Mouse (Mus musculus): ENCODE measurements around the gene Adarb1. TPM values are rescaled to one million over a fixed set of nuclear protein-coding genes. Genes with fewer than 3 reads are reported as not detected.

The Adarb1 gene
- polyA plus RNA-seq, 1 experiment from 2014 or later = 20.6 TPM

DNA sequence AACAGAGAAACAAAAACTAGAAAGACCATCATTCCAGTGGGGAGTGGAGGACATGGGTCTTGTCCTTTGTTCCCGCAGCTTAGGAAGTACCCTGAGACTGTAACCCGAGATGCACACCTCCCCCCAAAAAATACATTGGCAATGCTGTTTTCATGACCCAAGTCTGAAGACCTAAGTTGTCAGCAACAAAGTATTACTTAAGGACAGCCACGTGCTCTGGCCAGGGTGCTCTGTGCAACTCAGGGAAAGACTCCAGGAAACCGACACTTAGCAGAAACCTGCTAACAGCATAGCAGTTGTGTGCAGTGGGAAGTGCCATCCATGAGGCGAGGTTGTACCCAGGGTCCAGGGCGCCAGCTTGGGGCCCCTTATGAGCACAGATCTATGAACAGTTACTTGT is 22.2 kb upstream of the Adarb1 start:
- 66% methylated on average over 6 of the region's 6 CpGs for WGBS

DNA sequence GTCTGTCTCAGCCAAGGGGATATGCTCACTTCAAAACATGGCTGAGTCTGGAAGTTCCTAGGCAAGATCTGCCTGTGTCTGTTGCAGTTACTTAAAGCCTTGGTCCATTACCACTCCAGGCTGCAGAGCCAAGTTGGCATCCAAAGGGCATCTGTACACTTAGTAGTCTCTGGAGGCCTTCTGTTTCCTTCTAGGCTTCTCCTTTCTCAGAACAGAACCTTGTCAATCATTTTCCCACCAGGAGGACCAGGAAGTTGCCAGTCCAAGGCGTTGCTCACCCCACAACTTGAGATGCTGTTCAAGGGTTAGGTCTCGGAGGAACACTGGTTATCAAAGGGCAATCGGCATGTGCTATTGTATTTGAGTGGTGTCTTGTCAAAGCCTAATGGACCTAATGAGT is 21.0 kb upstream of the Adarb1 start:
- Histone ChIP-seq H3K27ac (ENCODE audit: low read depth, low read length) (no peak overlapping the region), H3K4me2 (ENCODE audit: low read length) (no peak overlapping the region), H3K4me3 (ENCODE audit: low read length) (no peak overlapping the region), H3K36me3 (ENCODE audit: control insufficient read depth, insufficient read depth, low read length) (no peaks in the 10 kb centered on the region), H3K27me3 (replicated peaks; ENCODE audit: control insufficient read depth, insufficient read depth, low read length) (no peaks in the 10 kb centered on the region), H3K9ac (ENCODE audit: low read depth, low read length) (no peak overlapping the region), H3K4me1 (ENCODE audit: control insufficient read depth, insufficient read depth, low read depth, low read length) (peaks cover 10% of the 10 kb centered on the region), H3K9me3 (ENCODE audit: control insufficient read depth, low read length) (no peaks in the 10 kb centered on the region)
- ATAC-seq = no peak
- WGBS = 92% methylated on average over 3 of the region's 3 CpGs

More for the DNA sequence above, 22.2 kb upstream of the Adarb1 start:
- Histone ChIP-seq H3K4me2 (ENCODE audit: low read length) (no peak overlapping the region), H3K9ac (ENCODE audit: low read depth, low read length) (no peak overlapping the region), H3K4me1 (ENCODE audit: control insufficient read depth, insufficient read depth, low read depth, low read length) (no peaks in the 10 kb centered on the region), H3K27ac (ENCODE audit: low read depth, low read length) (no peak overlapping the region), H3K9me3 (ENCODE audit: control insufficient read depth, low read length) (no peaks in the 10 kb centered on the region), H3K4me3 (ENCODE audit: low read length) (no peak overlapping the region), H3K36me3 (ENCODE audit: control insufficient read depth, insufficient read depth, low read length) (no peaks in the 10 kb centered on the region), H3K27me3 (replicated peaks; ENCODE audit: control insufficient read depth, insufficient read depth, low read length) (no peaks in the 10 kb centered on the region)
- ATAC-seq = no peak

DNA sequence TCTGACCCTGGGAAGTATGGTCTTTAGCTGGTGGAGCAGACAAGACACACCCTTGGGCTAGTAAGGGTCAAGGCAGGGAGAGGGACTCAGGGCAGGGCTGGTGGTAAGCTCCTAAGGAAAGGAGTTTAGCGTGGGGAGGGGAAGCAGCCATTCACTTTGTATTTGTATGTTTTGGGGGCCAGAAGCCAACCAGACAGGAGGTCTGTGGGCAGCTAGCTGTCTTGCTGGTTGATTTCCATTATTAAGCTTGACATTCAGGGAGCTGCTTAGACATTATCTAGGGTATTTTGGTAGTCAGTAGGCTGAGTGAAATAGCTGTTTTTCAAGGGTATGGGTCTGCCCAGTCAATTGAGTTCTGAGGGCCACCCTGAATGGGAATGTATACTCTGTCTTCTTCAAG is 20.0 kb upstream of the Adarb1 start:
- no peaks in the 10 kb centered on the region for H3K27me3 ChIP-seq (replicated peaks; ENCODE audit: control insufficient read depth, insufficient read depth, low read length)
- no peak overlapping the region for H3K4me2 ChIP-seq (ENCODE audit: low read length)
- no peak overlapping the region for H3K4me3 ChIP-seq (ENCODE audit: low read length)
- 69% methylated on average over 1 of the region's 1 CpGs for WGBS
- H3K9ac ChIP-seq (ENCODE audit: low read depth, low read length) = no peak overlapping the region
- H3K9me3 ChIP-seq (ENCODE audit: control insufficient read depth, low read length) = no peaks in the 10 kb centered on the region
- peaks cover 10% of the 10 kb centered on the region for H3K4me1 ChIP-seq (ENCODE audit: control insufficient read depth, insufficient read depth, low read depth, low read length)
- no peak for ATAC-seq
- H3K27ac ChIP-seq (ENCODE audit: low read depth, low read length) = no peak overlapping the region
- H3K36me3 ChIP-seq (ENCODE audit: control insufficient read depth, insufficient read depth, low read length) = no peaks in the 10 kb centered on the region

DNA sequence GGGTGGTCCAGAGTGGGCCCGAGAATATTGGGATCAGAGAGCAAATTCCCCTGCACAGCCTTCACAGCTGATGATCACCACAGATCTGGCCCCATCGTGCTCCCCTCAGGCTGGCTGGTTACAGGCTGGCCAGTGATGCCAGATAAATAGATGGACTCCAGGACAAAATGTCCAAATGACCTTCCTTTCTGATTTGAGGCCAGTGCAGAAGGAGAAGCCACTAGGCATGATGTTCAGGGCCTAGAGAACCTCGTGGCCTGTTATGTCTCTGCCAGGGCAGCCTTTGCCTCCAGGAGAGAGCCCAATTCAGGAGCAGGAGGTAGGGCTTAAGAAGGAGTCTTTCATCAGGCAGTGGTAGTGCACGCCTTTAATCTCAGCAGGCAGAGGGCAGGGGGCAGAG is 17.3 kb upstream of the Adarb1 start:
- Histone ChIP-seq H3K4me2 (ENCODE audit: low read length) (no peak overlapping the region), H3K4me1 (ENCODE audit: control insufficient read depth, insufficient read depth, low read depth, low read length) (peaks cover 10% of the 10 kb centered on the region), H3K9ac (ENCODE audit: low read depth, low read length) (no peak overlapping the region), H3K9me3 (ENCODE audit: control insufficient read depth, low read length) (no peaks in the 10 kb centered on the region), H3K36me3 (ENCODE audit: control insufficient read depth, insufficient read depth, low read length) (no peaks in the 10 kb centered on the region), H3K27me3 (replicated peaks; ENCODE audit: control insufficient read depth, insufficient read depth, low read length) (no peaks in the 10 kb centered on the region), H3K27ac (ENCODE audit: low read depth, low read length) (no peak overlapping the region), H3K4me3 (ENCODE audit: low read length) (no peak overlapping the region)
- no peak for ATAC-seq
- 60% methylated on average over 4 of the region's 4 CpGs for WGBS

DNA sequence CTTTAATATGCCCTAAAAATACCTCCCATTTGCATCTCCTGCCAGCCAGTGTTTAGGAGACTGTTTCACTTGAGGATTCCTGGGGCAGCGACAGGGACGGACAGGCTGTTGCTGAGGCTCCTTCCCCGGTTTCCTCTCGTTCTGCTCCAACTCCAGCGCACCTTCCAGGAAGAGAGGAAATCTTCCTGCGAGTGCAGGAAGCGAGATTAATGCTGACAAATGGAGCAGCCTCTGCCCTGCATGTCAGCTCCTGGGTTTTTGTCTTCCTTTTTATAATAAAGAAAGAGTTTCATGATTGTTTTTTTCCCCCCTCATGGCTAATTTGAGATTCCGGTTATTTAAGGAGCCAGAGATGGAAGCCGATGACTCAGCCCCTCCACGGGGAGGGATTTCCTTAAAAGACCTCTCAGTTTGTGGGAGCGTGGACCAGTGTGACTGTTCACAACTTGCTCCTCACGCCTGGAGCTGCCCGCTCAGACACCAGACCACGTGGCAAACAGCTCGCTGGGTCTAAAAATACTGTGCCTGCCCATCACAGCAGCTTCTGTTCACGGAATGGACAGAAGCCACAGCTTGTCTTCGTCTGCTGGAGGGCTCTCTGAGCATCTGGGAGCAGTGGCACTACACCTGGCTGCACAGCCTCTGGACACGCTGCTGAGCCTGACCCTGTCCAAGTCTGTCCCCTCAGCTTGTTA is 16.5 kb upstream of the Adarb1 start:
- H3K27ac ChIP-seq (ENCODE audit: low read depth, low read length) = peak overlapping the region; percentile 34; the same call in 1 of the 2 replicates
- peak overlapping the region; percentile 23 for H3K9ac ChIP-seq (ENCODE audit: low read depth, low read length)

DNA sequence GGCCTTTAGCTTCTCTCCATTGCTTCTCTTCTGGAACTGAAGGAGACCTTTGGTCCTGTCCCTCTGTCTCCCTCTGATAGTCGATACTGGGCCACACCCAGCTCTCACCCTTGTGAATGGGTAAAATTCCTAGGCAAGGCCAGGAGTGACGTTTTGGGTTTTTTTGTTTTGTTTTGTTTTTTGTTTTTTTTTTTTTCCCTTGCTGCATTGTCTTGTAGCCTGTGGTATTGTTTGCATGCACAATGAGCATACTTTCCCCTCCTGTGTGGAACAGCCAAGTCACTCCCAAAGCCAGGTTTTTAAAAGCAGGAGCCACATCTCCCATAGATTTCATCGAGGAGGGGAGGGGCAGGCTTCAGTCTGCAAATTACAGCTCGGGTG is 16.0 kb upstream of the Adarb1 start:
- Histone ChIP-seq H3K4me2 (ENCODE audit: low read length) (peak overlapping the region; percentile 50), H3K4me3 (ENCODE audit: low read length) (peak overlapping the region; percentile 24), H3K36me3 (ENCODE audit: control insufficient read depth, insufficient read depth, low read length) (no peaks in the 10 kb centered on the region), H3K27ac (ENCODE audit: low read depth, low read length) (0 out of 2 replicates have a peak overlapping the region, but pooled peaks have one; percentile 34), H3K27me3 (replicated peaks; ENCODE audit: control insufficient read depth, insufficient read depth, low read length) (no peaks in the 10 kb centered on the region), H3K4me1 (ENCODE audit: control insufficient read depth, insufficient read depth, low read depth, low read length) (peaks cover 10% of the 10 kb centered on the region), H3K9ac (ENCODE audit: low read depth, low read length) (peak overlapping the region; percentile 17), H3K9me3 (ENCODE audit: control insufficient read depth, low read length) (no peaks in the 10 kb centered on the region)
- WGBS = 25% methylated on average over 4 of the region's 4 CpGs
- no peak for ATAC-seq

More for the DNA sequence above, 16.5 kb upstream of the Adarb1 start:
- Histone ChIP-seq H3K36me3 (ENCODE audit: control insufficient read depth, insufficient read depth, low read length) (no peaks in the 10 kb centered on the region), H3K27me3 (replicated peaks; ENCODE audit: control insufficient read depth, insufficient read depth, low read length) (no peaks in the 10 kb centered on the region), H3K4me3 (ENCODE audit: low read length) (peak overlapping the region; percentile 24), H3K4me1 (ENCODE audit: control insufficient read depth, insufficient read depth, low read depth, low read length) (peaks cover 10% of the 10 kb centered on the region), H3K9me3 (ENCODE audit: control insufficient read depth, low read length) (no peaks in the 10 kb centered on the region), H3K4me2 (ENCODE audit: low read length) (peak overlapping the region; percentile 50)
- ATAC-seq = peak; percentile 54
- 26% methylated on average over 18 of the region's 18 CpGs for WGBS

DNA sequence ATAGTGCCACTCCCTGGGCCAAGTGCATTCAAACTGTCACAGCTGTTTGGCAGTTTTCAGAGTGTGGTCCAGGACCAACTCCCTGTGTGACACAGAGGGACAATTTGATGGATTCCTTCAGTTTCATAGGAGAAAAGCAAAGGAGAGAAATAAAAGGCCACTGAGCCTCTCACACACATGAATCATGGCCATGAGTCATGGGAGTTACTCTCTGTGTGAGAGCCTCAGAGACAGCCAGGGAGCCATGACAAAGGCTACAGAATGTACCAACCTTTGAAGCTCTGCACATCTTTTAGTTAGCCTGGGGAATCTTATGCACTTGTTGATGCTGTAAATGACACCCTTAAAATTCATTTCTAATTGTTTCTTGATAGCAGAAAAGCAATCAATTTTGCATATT is 12.7 kb upstream of the Adarb1 start:
- no peaks in the 10 kb centered on the region for H3K27me3 ChIP-seq (replicated peaks; ENCODE audit: control insufficient read depth, insufficient read depth, low read length)
- no peaks in the 10 kb centered on the region for H3K9me3 ChIP-seq (ENCODE audit: control insufficient read depth, low read length)
- H3K9ac ChIP-seq (ENCODE audit: low read depth, low read length) = no peak overlapping the region
- no peak for ATAC-seq
- H3K36me3 ChIP-seq (ENCODE audit: control insufficient read depth, insufficient read depth, low read length) = no peaks in the 10 kb centered on the region
- H3K4me3 ChIP-seq (ENCODE audit: low read length) = no peak overlapping the region
- peaks cover 10% of the 10 kb centered on the region for H3K4me1 ChIP-seq (ENCODE audit: control insufficient read depth, insufficient read depth, low read depth, low read length)
- no peak overlapping the region for H3K4me2 ChIP-seq (ENCODE audit: low read length)
- no peak overlapping the region for H3K27ac ChIP-seq (ENCODE audit: low read depth, low read length)

DNA sequence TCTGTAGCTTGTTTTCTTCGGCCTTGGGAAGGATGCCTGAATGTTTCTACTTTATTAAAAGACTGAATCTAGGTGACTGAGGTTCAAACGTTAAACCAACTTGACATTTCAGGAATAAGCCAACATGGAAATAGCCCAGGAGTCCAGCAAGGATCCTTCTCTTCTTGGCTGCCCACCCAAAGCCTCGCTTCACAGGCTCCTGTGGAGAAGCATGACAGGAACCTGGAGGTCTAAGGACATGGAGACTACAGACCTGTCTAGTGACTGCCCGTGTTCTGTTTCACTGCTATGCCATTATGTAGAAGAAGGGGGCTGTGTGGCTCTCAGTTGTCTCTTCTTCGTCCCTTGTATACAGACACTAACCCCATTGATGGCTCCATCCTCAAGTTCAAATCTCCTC is 11.9 kb upstream of the Adarb1 start:
- H3K27me3 ChIP-seq (replicated peaks; ENCODE audit: control insufficient read depth, insufficient read depth, low read length) = no peaks in the 10 kb centered on the region
- H3K9me3 ChIP-seq (ENCODE audit: control insufficient read depth, low read length) = no peaks in the 10 kb centered on the region
- H3K9ac ChIP-seq (ENCODE audit: low read depth, low read length) = no peak overlapping the region
- no peak for ATAC-seq
- 86% methylated on average over 5 of the region's 5 CpGs for WGBS
- peaks cover 8% of the 10 kb centered on the region for H3K4me1 ChIP-seq (ENCODE audit: control insufficient read depth, insufficient read depth, low read depth, low read length)
- no peak overlapping the region for H3K4me2 ChIP-seq (ENCODE audit: low read length)
- no peaks in the 10 kb centered on the region for H3K36me3 ChIP-seq (ENCODE audit: control insufficient read depth, insufficient read depth, low read length)
- H3K27ac ChIP-seq (ENCODE audit: low read depth, low read length) = no peak overlapping the region
- no peak overlapping the region for H3K4me3 ChIP-seq (ENCODE audit: low read length)

DNA sequence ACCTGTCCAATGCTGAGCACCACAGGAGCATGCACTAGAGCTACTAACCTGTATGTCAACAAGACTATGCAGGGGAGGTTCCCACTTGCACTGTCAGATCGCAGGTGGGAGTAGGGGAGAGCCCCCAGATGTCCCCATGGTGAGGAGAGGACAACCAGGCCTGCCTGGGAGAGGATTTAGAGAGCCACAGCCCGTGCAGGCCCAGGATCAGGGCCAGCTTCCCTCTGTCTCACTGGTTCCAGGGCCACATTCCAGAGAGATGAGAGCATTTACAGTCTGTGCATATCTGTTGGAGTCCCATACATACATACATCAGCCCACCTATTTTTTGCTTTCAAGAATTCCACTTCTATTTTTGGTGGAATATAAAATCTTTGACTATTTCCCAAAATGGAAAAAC is 9.5 kb upstream of the Adarb1 start:
- 60% methylated on average over 2 of the region's 2 CpGs for WGBS
- Histone ChIP-seq H3K4me3 (ENCODE audit: low read length) (no peak overlapping the region), H3K36me3 (ENCODE audit: control insufficient read depth, insufficient read depth, low read length) (no peaks in the 10 kb centered on the region), H3K4me1 (ENCODE audit: control insufficient read depth, insufficient read depth, low read depth, low read length) (no peaks in the 10 kb centered on the region), H3K27ac (ENCODE audit: low read depth, low read length) (no peak overlapping the region), H3K9me3 (ENCODE audit: control insufficient read depth, low read length) (no peaks in the 10 kb centered on the region), H3K4me2 (ENCODE audit: low read length) (no peak overlapping the region), H3K27me3 (replicated peaks; ENCODE audit: control insufficient read depth, insufficient read depth, low read length) (no peaks in the 10 kb centered on the region), H3K9ac (ENCODE audit: low read depth, low read length) (no peak overlapping the region)
- ATAC-seq = no peak

Data from hindbrain, embryonic 16.5 days (tissue).